18 mouse cellular contexts compared by ENCODE assay signal in the genomic region with DNA sequence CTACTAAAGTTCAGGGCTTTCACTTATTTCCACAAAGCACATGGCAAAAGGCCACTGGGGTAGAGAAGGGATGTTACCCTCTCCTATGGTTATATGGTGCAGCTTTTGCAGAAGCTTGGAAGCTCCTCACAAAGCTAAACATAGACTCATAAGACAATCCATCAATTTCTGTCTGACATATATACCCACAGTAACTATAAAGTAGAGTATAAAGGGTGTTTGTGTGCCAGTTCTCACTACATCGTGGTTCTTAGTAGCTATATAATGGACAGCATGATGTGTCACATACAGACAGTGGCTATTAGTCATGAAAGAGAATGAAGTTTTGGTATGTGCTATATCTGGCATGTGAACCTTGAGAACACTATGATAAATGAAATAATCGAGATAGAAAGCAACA. TPM values are rescaled to one million over a fixed set of nuclear protein-coding genes. Genes with fewer than 3 reads are reported as not detected.
"Had no signal": no experiment of that assay in that cellular context is flagged by ENCODE, and none has a peak within 500 bp of the region (broad histone marks: within the 10 kb centered on the region; RNA-seq: fewer than 3 reads in every experiment).

No protein-coding gene starts in this region.

- DNase-seq: cerebellum, adult 9-11 months; cerebellum, postnatal 10 days; cerebellum, postnatal 14 days; cerebellum, postnatal 25 days; cerebellum, postnatal 36 days; embryo, embryonic 11 days; forebrain, postnatal 0 days; gastrocnemius, adult 2 months; gastrocnemius, postnatal 10 days; gastrocnemius, postnatal 14 days; gastrocnemius, postnatal 25 days; gastrocnemius, postnatal 36 days; heart, adult 11 months; heart, adult 18-20 months; heart, adult 2 months had no signal

RNA-seq across cellular contexts. Expression of a gene that starts 51.2 kb away (rescaled TPM):
- total RNA-seq: gastrocnemius, adult 18-20 months; granulocyte monocyte progenitor cell, adult 5-6 weeks; heart, adult 2 months had no signal
- polyA plus RNA-seq: erythroblast, embryonic 14.5 days had no signal
